In genomic region chr7:25805631-25806343, GRCm38 (mm10) we compare ENCODE assay signal across 7 mouse cellular contexts. TPM values are rescaled to one million over a fixed set of nuclear protein-coding genes. Genes with fewer than 3 reads are reported as not detected.
A peak's percentile ranks its signal among the peaks of the same experiment; 100 is the strongest.
DNase-seq lines count a peak whose midpoint lies in the region; ATAC-seq lines count a peak whose summit lies in the region.

No protein-coding gene starts in this region.

- DNase-seq in cerebellum, postnatal 36 days = peak; percentile 55 to 74
- DNase-seq in gastrocnemius, adult 8-10 months (ENCODE audit: low spot score in 2 of 2) = peak; percentile 49 to 55
- DNase-seq in induced T-regulatory cell, adult 2 months (ENCODE audit: low read depth) = peak; percentile 89
- peak; percentile 75 to 82 for DNase-seq in left cerebral cortex, adult 18-20 months (ENCODE audit: low spot score in 2 of 2)
- peak; percentile 72 for DNase-seq in right cerebral cortex, adult 18-20 months

- ATAC-seq in activated CD4-positive, CD25-positive, alpha-beta regulatory T cell, adult 4 months = peak; percentile 57
- peak; percentile 71 for ATAC-seq in megakaryocyte, adult 5-6 weeks (ENCODE audit: poor library complexity, severe bottlenecking)

RNA-seq across cellular contexts. Expression of gene Cyp2s1, which starts 10.9 kb away (rescaled TPM):
- polyA plus RNA-seq in activated CD4-positive, CD25-positive, alpha-beta regulatory T cell, adult 4 months (2017; shearing (Covaris generic)) = 1 to 10 TPM; 3.2 to 4.9 TPM
- total RNA-seq in gastrocnemius, adult 8-10 months (2022) = under 1 TPM in 3 of 4 experiments, not detected in 1; 0.11 to 0.44 (median 0.22) TPM
- total RNA-seq in left cerebral cortex, adult 18-20 months (2021) = 1 to 10 TPM; 3.8 TPM
- 0.21 TPM in 1 of 2 replicates, not detected in the other for total RNA-seq in megakaryocyte, adult 5-6 weeks (2015)
- not detected in 2 replicates for total RNA-seq in megakaryocyte, adult 5-6 weeks (2017)

RNA-seq across cellular contexts. Expression of gene Axl, which starts 17.3 kb away (rescaled TPM):
- 10 to 100 TPM; 16.5 to 26.4 TPM for polyA plus RNA-seq in activated CD4-positive, CD25-positive, alpha-beta regulatory T cell, adult 4 months (2017; shearing (Covaris generic))
- 10 to 100 TPM; 22.0 to 45.0 (median 28.1) TPM for total RNA-seq in gastrocnemius, adult 8-10 months (2022)
- 10 to 100 TPM; 34.6 to 34.8 TPM for total RNA-seq in left cerebral cortex, adult 18-20 months (2021)
- total RNA-seq in megakaryocyte, adult 5-6 weeks (2015) = 7.7 and 8.0 TPM in 2 replicates
- 5.7 and 7.6 TPM in 2 replicates for total RNA-seq in megakaryocyte, adult 5-6 weeks (2017)

RNA-seq across cellular contexts. Expression of gene Hnrnpul1, which starts 51.2 kb away (rescaled TPM):
- polyA plus RNA-seq in activated CD4-positive, CD25-positive, alpha-beta regulatory T cell, adult 4 months (2017; shearing (Covaris generic)) = 10 to 100 TPM; 47.1 to 58.0 TPM
- 10 to 100 TPM; 64.8 to 83.6 (median 73.5) TPM for total RNA-seq in gastrocnemius, adult 8-10 months (2022)
- 100 to 1,000 TPM in 1 of 2 experiments, 10 to 100 TPM in 1; 99.0 to 102 TPM for total RNA-seq in left cerebral cortex, adult 18-20 months (2021)
- 134 and 143 TPM in 2 replicates for total RNA-seq in megakaryocyte, adult 5-6 weeks (2015)
- total RNA-seq in megakaryocyte, adult 5-6 weeks (2017) = 121 and 148 TPM in 2 replicates

Comparison
In these comparisons a context has a peak if more than half of its experiments do, and no peak if none do; other contexts are left out.
1. Peak in every context shown above with its lines: DNase-seq and ATAC-seq.